Mouse (Mus musculus): ENCODE results near the gene Cpne1. TPM values are rescaled to one million over a fixed set of nuclear protein-coding genes. Genes with fewer than 3 reads are reported as not detected.

Cpne1 gene
- polyA plus RNA-seq, 1 experiment from 2014 or later = 22.7 TPM

DNA sequence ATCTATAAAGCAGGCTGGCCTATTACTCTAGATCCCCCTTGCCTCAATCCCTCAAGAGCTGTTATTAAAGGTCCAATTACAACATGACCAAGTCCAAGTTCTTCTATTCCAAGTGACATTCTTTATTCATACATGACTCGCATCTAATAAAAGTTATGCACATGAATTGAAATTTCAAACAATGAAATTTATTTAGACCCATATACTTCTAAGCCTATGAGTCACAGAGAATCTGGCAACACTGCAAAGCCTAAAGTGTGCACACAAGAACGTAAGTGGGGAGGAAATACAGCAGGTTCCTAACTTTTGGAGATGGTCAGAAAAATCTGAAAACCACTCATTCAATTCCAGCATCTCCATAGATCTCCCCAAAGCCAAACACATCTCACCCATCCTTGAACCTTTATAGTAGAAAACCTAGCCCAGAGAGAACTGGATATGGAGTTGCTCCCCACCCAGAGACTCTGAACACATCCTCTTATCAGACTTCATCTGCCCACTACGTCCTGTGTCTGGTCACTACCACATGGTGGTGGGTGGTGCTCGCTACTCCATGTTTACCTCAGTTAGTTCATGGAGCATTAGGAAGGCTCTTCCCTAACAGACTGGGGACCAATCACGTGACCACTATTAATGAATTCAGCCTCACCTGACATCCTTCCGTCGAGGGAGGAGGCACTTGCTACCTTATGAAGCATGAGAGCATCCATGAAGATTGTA lies 24.2 kb downstream of the Cpne1 start:
- Histone ChIP-seq H3K4me1 (ENCODE audit: control insufficient read depth, insufficient read depth, low read length) (no peaks in the 10 kb centered on the region), H3K4me3 (ENCODE audit: low read depth, low read length) (no peak overlapping the region), H3K9ac (replicated peaks; ENCODE audit: low read depth, low read length) (no peak overlapping the region), H3K9me3 (ENCODE audit: control insufficient read depth, low read length) (no peaks in the 10 kb centered on the region), H3K4me2 (ENCODE audit: low read depth, low read length) (no peak overlapping the region), H3K36me3 (ENCODE audit: control insufficient read depth, insufficient read depth, low read length) (no peaks in the 10 kb centered on the region), H3K27me3 (ENCODE audit: control insufficient read depth, insufficient read depth, low read length) (no peaks in the 10 kb centered on the region), H3K27ac (ENCODE audit: low read depth, low read length) (no peak overlapping the region)
- 91% methylated on average over 7 of the region's 7 CpGs for WGBS
- no peak for ATAC-seq (ENCODE audit: low read depth)

DNA sequence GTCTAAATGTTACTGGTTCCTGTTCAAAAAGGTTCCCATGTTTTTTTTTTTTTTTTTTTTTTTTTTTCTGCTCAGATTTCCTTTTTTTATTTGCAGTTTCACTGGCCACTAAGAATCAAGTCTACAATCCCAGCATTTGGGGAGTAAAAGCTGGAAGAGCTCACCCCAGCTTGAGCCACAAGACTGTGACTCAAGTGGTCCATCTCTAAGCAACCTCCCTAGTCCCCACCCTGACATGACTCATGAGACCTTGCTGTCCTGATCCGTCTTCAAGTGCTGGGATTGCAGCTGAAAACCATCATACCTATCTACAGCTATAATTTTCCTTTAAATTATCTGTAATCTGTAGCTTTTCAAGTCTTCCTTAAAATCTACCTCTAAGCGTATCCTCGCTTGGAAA lies 27.2 kb downstream of the Cpne1 start:
- Histone ChIP-seq H3K27ac (ENCODE audit: low read depth, low read length) (no peak overlapping the region), H3K27me3 (ENCODE audit: control insufficient read depth, insufficient read depth, low read length) (no peaks in the 10 kb centered on the region), H3K36me3 (ENCODE audit: control insufficient read depth, insufficient read depth, low read length) (no peaks in the 10 kb centered on the region), H3K4me2 (ENCODE audit: low read depth, low read length) (no peak overlapping the region), H3K9me3 (ENCODE audit: control insufficient read depth, low read length) (no peaks in the 10 kb centered on the region), H3K9ac (replicated peaks; ENCODE audit: low read depth, low read length) (no peak overlapping the region), H3K4me1 (ENCODE audit: control insufficient read depth, insufficient read depth, low read length) (no peaks in the 10 kb centered on the region), H3K4me3 (ENCODE audit: low read depth, low read length) (no peak overlapping the region)
- no peak for ATAC-seq (ENCODE audit: low read depth)
- 89% methylated on average over 3 of the region's 3 CpGs for WGBS

DNA sequence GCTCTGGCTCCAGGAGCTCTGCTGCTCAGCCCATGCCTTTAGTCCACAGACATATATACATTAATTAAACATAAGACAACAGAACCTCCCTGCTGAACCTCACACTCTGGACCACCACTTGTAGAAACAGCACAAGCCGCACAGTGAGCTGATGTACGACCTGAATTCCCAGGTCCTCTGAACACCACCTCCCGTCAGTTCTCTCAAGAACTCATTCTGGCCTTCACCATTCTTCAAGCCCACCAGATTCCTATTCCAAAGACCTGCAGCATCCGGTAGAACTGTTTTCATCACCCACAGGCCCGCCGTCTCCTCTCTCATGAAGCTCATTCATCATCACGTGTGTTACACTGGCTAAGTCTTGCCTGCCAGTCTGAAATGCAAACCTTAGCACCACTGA lies 31.4 kb downstream of the Cpne1 start:
- no peaks in the 10 kb centered on the region for H3K9me3 ChIP-seq (ENCODE audit: control insufficient read depth, low read length)
- H3K4me1 ChIP-seq (ENCODE audit: control insufficient read depth, insufficient read depth, low read length) = no peaks in the 10 kb centered on the region
- no peak overlapping the region for H3K4me2 ChIP-seq (ENCODE audit: low read depth, low read length)
- no peak overlapping the region for H3K27ac ChIP-seq (ENCODE audit: low read depth, low read length)
- no peaks in the 10 kb centered on the region for H3K27me3 ChIP-seq (ENCODE audit: control insufficient read depth, insufficient read depth, low read length)
- H3K4me3 ChIP-seq (ENCODE audit: low read depth, low read length) = no peak overlapping the region
- H3K36me3 ChIP-seq (ENCODE audit: control insufficient read depth, insufficient read depth, low read length) = peaks cover 32% of the 10 kb centered on the region
- H3K9ac ChIP-seq (replicated peaks; ENCODE audit: low read depth, low read length) = no peak overlapping the region
- no peak for ATAC-seq (ENCODE audit: low read depth)
- WGBS = 89% methylated on average over 7 of the region's 7 CpGs

DNA sequence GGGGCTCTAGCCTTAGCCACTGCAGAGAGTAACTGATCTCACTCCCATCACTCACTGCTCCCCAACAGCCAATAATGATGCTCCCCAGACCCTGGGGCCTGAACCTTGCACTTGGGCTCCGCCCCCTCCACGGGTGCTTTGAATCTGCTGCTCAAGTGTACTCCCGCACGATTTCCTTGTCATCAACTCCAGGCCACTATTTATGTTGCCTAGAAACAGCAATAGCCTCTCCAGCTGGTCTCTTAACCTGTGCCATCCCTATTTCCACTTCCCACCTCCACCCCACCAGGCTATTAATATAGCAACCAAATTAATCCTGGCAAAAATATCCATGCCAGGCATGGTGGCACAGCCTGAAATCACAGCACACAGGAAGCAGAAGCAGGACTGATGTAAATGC lies 32.1 kb downstream of the Cpne1 start:
- Histone ChIP-seq H3K27me3 (ENCODE audit: control insufficient read depth, insufficient read depth, low read length) (no peaks in the 10 kb centered on the region), H3K27ac (ENCODE audit: low read depth, low read length) (no peak overlapping the region)

DNA sequence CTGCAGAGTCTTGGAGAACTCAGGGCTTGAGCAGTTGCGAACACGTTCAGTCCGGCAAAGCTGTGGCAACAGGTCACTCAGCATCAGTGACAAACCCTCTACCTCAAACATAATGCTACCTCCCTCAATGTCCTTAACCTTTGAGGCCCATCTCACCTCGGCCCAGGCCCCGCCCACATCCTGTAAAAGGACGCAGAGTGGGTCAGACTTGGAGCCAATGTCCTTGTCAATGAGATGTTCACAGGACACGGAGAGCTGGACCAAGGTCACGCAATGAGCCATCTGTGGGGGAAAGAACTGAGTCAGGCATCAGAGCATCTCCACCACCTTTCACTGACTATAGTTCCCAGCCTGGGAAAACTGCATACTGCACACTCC lies 32.6 kb downstream of the Cpne1 start:
- no peak overlapping the region for H3K27ac ChIP-seq (ENCODE audit: low read depth, low read length)
- peaks cover 44% of the 10 kb centered on the region for H3K36me3 ChIP-seq (ENCODE audit: control insufficient read depth, insufficient read depth, low read length)
- H3K9me3 ChIP-seq (ENCODE audit: control insufficient read depth, low read length) = no peaks in the 10 kb centered on the region
- WGBS = 89% methylated on average over 8 of the region's 8 CpGs
- H3K4me1 ChIP-seq (ENCODE audit: control insufficient read depth, insufficient read depth, low read length) = no peaks in the 10 kb centered on the region
- ATAC-seq (ENCODE audit: low read depth) = no peak
- no peak overlapping the region for H3K4me3 ChIP-seq (ENCODE audit: low read depth, low read length)
- no peak overlapping the region for H3K9ac ChIP-seq (replicated peaks; ENCODE audit: low read depth, low read length)
- H3K4me2 ChIP-seq (ENCODE audit: low read depth, low read length) = no peak overlapping the region
- H3K27me3 ChIP-seq (ENCODE audit: control insufficient read depth, insufficient read depth, low read length) = no peaks in the 10 kb centered on the region

More for the DNA sequence above, 32.1 kb downstream of the Cpne1 start:
- Histone ChIP-seq H3K36me3 (ENCODE audit: control insufficient read depth, insufficient read depth, low read length) (peaks cover 39% of the 10 kb centered on the region), H3K4me1 (ENCODE audit: control insufficient read depth, insufficient read depth, low read length) (no peaks in the 10 kb centered on the region), H3K4me3 (ENCODE audit: low read depth, low read length) (no peak overlapping the region), H3K9ac (replicated peaks; ENCODE audit: low read depth, low read length) (no peak overlapping the region), H3K9me3 (ENCODE audit: control insufficient read depth, low read length) (no peaks in the 10 kb centered on the region), H3K4me2 (ENCODE audit: low read depth, low read length) (no peak overlapping the region)
- ATAC-seq (ENCODE audit: low read depth) = no peak
- 49% methylated on average over 4 of the region's 4 CpGs for WGBS

DNA sequence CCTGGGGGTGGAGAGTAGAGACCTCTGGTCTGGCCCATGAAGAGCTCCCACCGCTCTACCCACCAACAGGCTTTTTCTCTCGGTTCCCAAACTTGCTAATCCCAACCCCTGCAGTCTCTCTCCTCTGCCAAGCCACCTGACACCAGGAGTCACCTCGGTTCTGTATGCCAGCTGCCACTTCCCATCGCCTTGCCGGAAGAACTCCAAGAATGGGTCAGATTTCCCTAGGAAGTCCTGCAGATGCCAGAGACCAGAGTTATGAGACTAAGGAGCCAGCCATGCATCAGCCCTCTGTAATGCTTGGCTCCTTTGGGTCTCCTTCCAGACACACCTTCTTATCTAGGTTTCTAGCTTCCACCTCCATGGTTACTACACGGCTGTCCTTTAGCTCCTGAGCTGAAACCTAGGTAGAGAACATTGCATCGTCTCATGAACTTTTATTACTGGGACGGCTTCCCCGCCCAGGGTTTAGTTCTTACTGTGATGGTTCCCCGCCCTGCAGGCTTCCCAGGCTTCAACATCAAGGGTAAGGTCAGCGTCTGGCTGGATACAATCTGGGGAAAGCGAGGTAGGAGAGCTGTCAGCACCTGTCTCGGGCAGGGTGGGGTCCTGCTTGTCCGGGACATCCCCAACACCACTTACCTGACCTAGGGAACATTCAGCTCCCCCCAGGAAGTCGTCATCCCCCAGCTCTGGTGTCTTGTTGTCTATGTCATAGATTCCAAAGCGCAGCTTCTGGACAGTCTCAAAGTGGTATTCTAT lies 33.2 kb downstream of the Cpne1 start:
- 95% methylated on average over 16 of the region's 16 CpGs for WGBS
- Histone ChIP-seq H3K27ac (ENCODE audit: low read depth, low read length) (no peak overlapping the region), H3K4me2 (ENCODE audit: low read depth, low read length) (no peak overlapping the region), H3K4me1 (ENCODE audit: control insufficient read depth, insufficient read depth, low read length) (no peaks in the 10 kb centered on the region), H3K36me3 (ENCODE audit: control insufficient read depth, insufficient read depth, low read length) (peaks cover 49% of the 10 kb centered on the region), H3K27me3 (ENCODE audit: control insufficient read depth, insufficient read depth, low read length) (no peaks in the 10 kb centered on the region), H3K4me3 (ENCODE audit: low read depth, low read length) (no peak overlapping the region), H3K9ac (replicated peaks; ENCODE audit: low read depth, low read length) (no peak overlapping the region), H3K9me3 (ENCODE audit: control insufficient read depth, low read length) (no peaks in the 10 kb centered on the region)
- ATAC-seq (ENCODE audit: low read depth) = no peak

DNA sequence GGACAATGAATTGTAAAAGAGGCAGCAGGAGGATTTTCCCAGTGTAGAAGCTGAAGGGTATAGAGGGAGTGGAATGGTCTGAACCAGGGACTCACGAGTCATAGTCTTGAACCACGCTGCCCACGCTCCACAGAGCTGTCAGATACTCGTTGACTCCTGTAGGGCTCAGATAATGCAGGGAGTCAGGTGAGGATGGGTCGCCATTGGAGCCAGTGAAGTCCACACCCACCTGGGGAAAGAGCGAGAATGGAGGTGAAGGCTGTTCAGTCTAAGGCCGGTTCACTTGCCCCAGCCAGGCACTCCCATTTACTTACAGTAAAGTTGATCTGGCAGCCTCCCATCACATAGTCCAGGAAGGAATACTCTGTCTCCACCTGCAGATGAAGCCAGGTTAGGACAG lies 34.3 kb downstream of the Cpne1 start:
- Histone ChIP-seq H3K9ac (replicated peaks; ENCODE audit: low read depth, low read length) (no peak overlapping the region), H3K27ac (ENCODE audit: low read depth, low read length) (no peak overlapping the region), H3K9me3 (ENCODE audit: control insufficient read depth, low read length) (no peaks in the 10 kb centered on the region), H3K36me3 (ENCODE audit: control insufficient read depth, insufficient read depth, low read length) (peaks cover 56% of the 10 kb centered on the region), H3K27me3 (ENCODE audit: control insufficient read depth, insufficient read depth, low read length) (no peaks in the 10 kb centered on the region), H3K4me1 (ENCODE audit: control insufficient read depth, insufficient read depth, low read length) (no peaks in the 10 kb centered on the region), H3K4me2 (ENCODE audit: low read depth, low read length) (no peak overlapping the region), H3K4me3 (ENCODE audit: low read depth, low read length) (no peak overlapping the region)
- no peak for ATAC-seq (ENCODE audit: low read depth)
- 93% methylated on average over 7 of the region's 7 CpGs for WGBS

DNA sequence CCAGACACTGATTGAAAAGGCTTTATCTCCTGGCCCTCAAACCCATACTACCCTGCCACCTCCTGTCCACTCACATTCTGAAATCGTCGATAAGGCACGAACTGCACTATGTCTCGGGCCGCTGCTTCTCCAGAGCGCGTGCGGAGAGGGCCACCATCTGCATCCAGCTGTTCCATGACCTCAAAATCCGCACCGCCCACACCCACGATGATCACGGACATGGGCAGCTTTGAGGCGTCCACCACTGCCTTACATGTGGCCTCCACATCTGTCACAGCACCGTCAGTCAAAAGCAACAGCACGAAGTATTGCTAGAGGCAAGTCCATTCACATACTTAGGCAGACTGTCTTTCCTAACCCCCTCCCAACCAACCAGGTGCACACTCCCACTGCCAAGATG lies 38.0 kb downstream of the Cpne1 start:
- H3K36me3 ChIP-seq (ENCODE audit: control insufficient read depth, insufficient read depth, low read length) = peaks cover 68% of the 10 kb centered on the region
- 98% methylated on average over 15 of the region's 15 CpGs for WGBS
- no peaks in the 10 kb centered on the region for H3K9me3 ChIP-seq (ENCODE audit: control insufficient read depth, low read length)
- no peak overlapping the region for H3K4me3 ChIP-seq (ENCODE audit: low read depth, low read length)
- no peaks in the 10 kb centered on the region for H3K4me1 ChIP-seq (ENCODE audit: control insufficient read depth, insufficient read depth, low read length)
- H3K4me2 ChIP-seq (ENCODE audit: low read depth, low read length) = no peak overlapping the region
- no peak for ATAC-seq (ENCODE audit: low read depth)
- no peak overlapping the region for H3K27ac ChIP-seq (ENCODE audit: low read depth, low read length)
- H3K9ac ChIP-seq (replicated peaks; ENCODE audit: low read depth, low read length) = no peak overlapping the region
- no peaks in the 10 kb centered on the region for H3K27me3 ChIP-seq (ENCODE audit: control insufficient read depth, insufficient read depth, low read length)

DNA sequence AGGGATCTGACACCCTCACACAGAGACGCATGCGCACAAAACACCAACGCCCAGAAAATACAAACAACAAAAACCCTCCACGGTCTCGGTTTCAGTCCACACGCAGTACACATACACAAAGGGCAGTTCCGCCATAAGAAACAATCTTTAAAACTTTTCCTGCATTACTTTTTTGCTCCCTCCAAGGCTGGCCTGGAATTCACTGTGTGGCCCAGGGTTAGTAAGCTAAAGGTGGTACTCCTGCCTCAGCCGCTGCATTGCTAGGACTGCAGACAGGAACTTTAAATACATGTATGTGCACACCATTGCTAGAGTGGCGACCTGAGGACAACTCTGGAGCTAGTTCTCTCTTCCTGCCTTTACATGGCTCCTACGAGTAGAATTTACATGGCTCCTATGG lies 40.5 kb downstream of the Cpne1 start:
- Histone ChIP-seq H3K27me3 (ENCODE audit: control insufficient read depth, insufficient read depth, low read length) (no peaks in the 10 kb centered on the region), H3K9me3 (ENCODE audit: control insufficient read depth, low read length) (no peaks in the 10 kb centered on the region), H3K4me2 (ENCODE audit: low read depth, low read length) (no peak overlapping the region), H3K9ac (replicated peaks; ENCODE audit: low read depth, low read length) (no peak overlapping the region), H3K36me3 (ENCODE audit: control insufficient read depth, insufficient read depth, low read length) (peaks cover 53% of the 10 kb centered on the region), H3K4me1 (ENCODE audit: control insufficient read depth, insufficient read depth, low read length) (peaks cover 2% of the 10 kb centered on the region; the same call in 1 of the 2 replicates), H3K27ac (ENCODE audit: low read depth, low read length) (no peak overlapping the region), H3K4me3 (ENCODE audit: low read depth, low read length) (no peak overlapping the region)
- ATAC-seq (ENCODE audit: low read depth) = no peak
- WGBS = 95% methylated on average over 10 of the region's 10 CpGs
